Comparison of ENCODE assay signal across 21 mouse cellular contexts in the genomic region with DNA sequence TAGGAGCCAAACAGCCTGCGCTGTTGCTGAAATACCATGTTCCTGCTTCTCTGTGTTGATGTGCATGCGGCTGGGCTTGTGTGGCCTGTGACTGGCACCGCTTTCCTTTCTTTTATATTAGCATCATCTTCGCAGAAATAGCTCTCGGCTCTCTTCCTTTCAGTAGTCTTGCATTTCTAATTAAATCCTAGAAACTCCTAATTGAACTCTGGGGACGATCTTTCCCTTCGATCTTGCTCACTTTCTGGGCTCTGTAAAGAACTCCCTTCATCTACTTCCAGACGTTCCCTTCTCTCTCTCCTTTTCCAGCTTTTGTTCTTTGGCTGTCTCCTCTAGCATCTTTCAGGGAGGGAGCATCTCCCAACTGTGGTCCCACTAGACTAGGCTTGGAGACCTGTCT.
"Had no signal": no experiment of that assay in that cellular context is flagged by ENCODE, and none has a peak within 500 bp of the region (broad histone marks: within the 10 kb centered on the region; RNA-seq: fewer than 3 reads in every experiment).

No protein-coding gene starts in this region.

- H3K27ac ChIP-seq: intestine, embryonic 15.5 days; kidney, embryonic 15.5 days; left cerebral cortex, adult 2 months; limb, embryonic 12.5 days; limb, embryonic 15.5 days; liver, embryonic 14.5 days; midbrain, embryonic 12.5 days had no signal

- H3K4me1 ChIP-seq: intestine, embryonic 15.5 days; kidney, embryonic 15.5 days; limb, embryonic 15.5 days; megakaryocyte, embryonic 14.5 days; midbrain, embryonic 12.5 days had no signal

- H3K27me3 ChIP-seq: intestine, embryonic 15.5 days; kidney, embryonic 15.5 days; limb, embryonic 12.5 days; limb, embryonic 15.5 days; megakaryocyte, embryonic 14.5 days; midbrain, embryonic 12.5 days had no signal

- H3K9ac ChIP-seq: intestine, embryonic 15.5 days; kidney, embryonic 15.5 days; limb, embryonic 12.5 days; limb, embryonic 15.5 days; liver, embryonic 14.5 days; liver, postnatal 0 days; lung, embryonic 14.5 days; midbrain, embryonic 12.5 days had no signal

- H3K4me2 ChIP-seq: intestine, embryonic 15.5 days; kidney, embryonic 15.5 days; limb, embryonic 12.5 days; limb, embryonic 15.5 days; liver, embryonic 11.5 days; lung, embryonic 14.5 days; midbrain, embryonic 12.5 days had no signal

- H3K4me3 ChIP-seq: intestine, embryonic 15.5 days; kidney, embryonic 15.5 days; left cerebral cortex, adult 2 months; limb, embryonic 12.5 days; limb, embryonic 15.5 days; megakaryocyte, embryonic 14.5 days; midbrain, embryonic 12.5 days had no signal

- ATAC-seq: intestine, embryonic 15.5 days; liver, postnatal 0 days; lung, postnatal 0 days had no signal

- DNase-seq: kidney, adult 11 months; kidney, adult 8-10 months; kidney, postnatal 10 days; kidney, postnatal 36 days; layer of hippocampus, postnatal 36 days; liver, postnatal 0 days; lung, embryonic 14.5 days; lung, postnatal 36 days; right cerebral cortex, postnatal 14 days; right cerebral cortex, postnatal 4 days; thymus, postnatal 25 days had no signal

- H3K9me3 ChIP-seq: intestine, embryonic 15.5 days; kidney, embryonic 15.5 days; limb, embryonic 12.5 days; limb, embryonic 15.5 days; midbrain, embryonic 12.5 days had no signal

- H3K36me3 ChIP-seq: intestine, embryonic 15.5 days; kidney, embryonic 15.5 days; limb, embryonic 12.5 days; limb, embryonic 15.5 days; midbrain, embryonic 12.5 days had no signal
